Mouse (Mus musculus): ENCODE results near the gene Kif13a. TPM values are rescaled to one million over a fixed set of nuclear protein-coding genes. Genes with fewer than 3 reads are reported as not detected.

Kif13a gene
- total and polyA plus RNA-seq, 3 experiments, result 1.2 to 1.7 TPM; not detected in 1

DNA sequence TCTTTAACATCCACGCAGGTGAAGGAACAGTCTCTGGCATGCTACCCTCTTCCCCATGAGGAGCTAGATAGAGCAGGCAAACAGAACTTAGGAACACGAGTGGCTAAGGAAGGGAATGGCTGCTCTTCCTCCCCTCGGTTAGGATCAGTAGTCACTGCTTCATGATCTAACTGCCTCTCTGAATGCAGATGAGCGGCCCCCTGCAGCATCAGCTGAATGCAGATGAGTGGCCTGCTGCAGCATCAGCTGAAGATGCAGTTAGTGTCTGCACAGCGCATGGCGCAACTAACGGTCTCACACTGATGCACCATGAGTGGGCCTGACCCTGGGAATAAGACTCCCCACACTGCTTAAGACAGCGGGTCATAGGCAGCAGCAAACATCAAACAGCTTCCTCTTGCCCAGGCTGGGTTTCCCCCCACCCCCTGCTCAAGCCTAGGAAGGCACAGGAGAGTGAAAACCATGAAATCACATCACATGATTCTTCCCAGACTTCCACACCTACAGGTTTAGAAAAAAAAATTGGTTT, 170.3 kb downstream of the Kif13a start:
- H3K36me3 ChIP-seq (ENCODE audit: control insufficient read depth in 1 of 2, insufficient read depth in 2 of 2, low read length in 2 of 2), result no peaks in the 10 kb centered on the region

DNA sequence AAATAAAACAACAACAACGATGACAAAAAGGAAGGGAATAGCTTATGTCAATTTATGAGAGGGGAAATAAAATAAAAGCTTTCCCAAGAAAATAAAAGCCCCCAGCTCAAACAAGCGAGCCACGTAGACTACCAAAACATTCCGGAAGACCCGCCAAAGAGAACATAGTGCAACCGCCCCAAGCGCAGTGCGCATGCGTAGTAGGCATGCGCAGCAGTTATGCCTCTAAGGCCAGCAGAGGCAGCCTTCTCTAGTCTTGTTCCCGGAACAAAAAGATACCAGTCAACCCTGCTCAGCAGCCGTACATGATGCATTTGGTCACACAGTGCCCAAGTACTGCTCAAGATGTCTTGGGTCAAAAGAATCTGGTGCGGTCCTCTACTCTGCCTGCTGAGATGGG, 171.0 kb downstream of the Kif13a start:
- H3K36me3 ChIP-seq (ENCODE audit: control insufficient read depth in 1 of 2, insufficient read depth in 2 of 2, low read length in 2 of 2), result no peaks in the 10 kb centered on the region
- H3K27ac ChIP-seq (ENCODE audit: control insufficient read depth, low read depth, low read length), result no peak overlapping the region
- DNase-seq (ENCODE audit: low read depth, low spot score), result no peak
- H3K9ac ChIP-seq (ENCODE audit: control insufficient read depth, low read depth, low read length, poor library complexity, severe bottlenecking), result no peak overlapping the region
- H3K4me3 ChIP-seq (ENCODE audit: control insufficient read depth in 1 of 2, insufficient read depth in 1 of 2, low read depth in 2 of 2, low read length in 2 of 2), result no peak overlapping the region
- H3K27me3 ChIP-seq (ENCODE audit: control insufficient read depth in 1 of 2, insufficient read depth in 2 of 2, low read length in 2 of 2), result no peaks in the 10 kb centered on the region
- H3K4me1 ChIP-seq (ENCODE audit: control insufficient read depth in 1 of 2, insufficient read depth in 2 of 2, low read length in 2 of 2), result no peaks in the 10 kb centered on the region
- TF ChIP-seq HCFC1 (IDR thresholded peaks at IDR 0.05; ENCODE audit: low read depth, low read length), result no peak
- no peak for TF ChIP-seq CHD1 (IDR thresholded peaks at IDR 0.05; ENCODE audit: low read depth, low read length)
- no peak for TF ChIP-seq MYB (IDR thresholded peaks at IDR 0.05; ENCODE audit: low read depth, low read length)
- no peak for TF ChIP-seq SIN3A (IDR thresholded peaks at IDR 0.05; ENCODE audit: low read length)
- TF ChIP-seq USF2 (IDR thresholded peaks at IDR 0.05; ENCODE audit: borderline replicate concordance in 1 of 2, insufficient read depth in 1 of 2, low read depth in 1 of 2, low read length in 2 of 2), result no peak
- no peak for TF ChIP-seq MAX (IDR thresholded peaks at IDR 0.05; ENCODE audit: low read length)
- no peak for TF ChIP-seq BHLHE40 (IDR thresholded peaks at IDR 0.05; ENCODE audit: borderline replicate concordance, low read depth, low read length)
- no peak for TF ChIP-seq NELFE (IDR thresholded peaks at IDR 0.05; ENCODE audit: low read depth, low read length)
- no peak for TF ChIP-seq ZKSCAN1 (IDR thresholded peaks at IDR 0.05; ENCODE audit: low read depth, low read length)
- no peak for TF ChIP-seq CHD2 (IDR thresholded peaks at IDR 0.05; ENCODE audit: low read length)
- no peak for TF ChIP-seq ZC3H11A (IDR thresholded peaks at IDR 0.05; ENCODE audit: low read depth, low read length)
- TF ChIP-seq POLR2A (IDR thresholded peaks at IDR 0.05; ENCODE audit: control insufficient read depth in 1 of 2, insufficient read depth in 1 of 2, low read depth in 1 of 2, low read length in 2 of 2, poor library complexity in 1 of 2), result no peak
- no peak for TF ChIP-seq RCOR1 (IDR thresholded peaks at IDR 0.05; ENCODE audit: low read depth, low read length)
- no peak for TF ChIP-seq ELF1 (IDR thresholded peaks at IDR 0.05; ENCODE audit: low read depth, low read length)
- no peak for TF ChIP-seq MAZ (IDR thresholded peaks at IDR 0.05; ENCODE audit: low read depth, low read length)
- no peak for TF ChIP-seq TAL1 (IDR thresholded peaks at IDR 0.05; ENCODE audit: low read length)
- TF ChIP-seq E2F4 (IDR thresholded peaks at IDR 0.05; ENCODE audit: borderline replicate concordance, low read depth, low read length), result no peak
- TF ChIP-seq TCF12 (IDR thresholded peaks at IDR 0.05; ENCODE audit: low read depth, low read length), result no peak
- no peak for TF ChIP-seq ZNF384 (IDR thresholded peaks at IDR 0.05; ENCODE audit: low read depth, low read length)
- no peak for TF ChIP-seq NRF1 (IDR thresholded peaks at IDR 0.05; ENCODE audit: insufficient read depth, low read depth, low read length, poor library complexity, severe bottlenecking)
- H3K9me3 ChIP-seq (replicated peaks; ENCODE audit: insufficient read depth, low read length), result no peaks in the 10 kb centered on the region
- H3K79me2 ChIP-seq (ENCODE audit: control insufficient read depth, insufficient read depth, low read length, poor library complexity), result no peaks in the 10 kb centered on the region

More for the DNA sequence above, 170.3 kb downstream of the Kif13a start:
- DNase-seq (ENCODE audit: low read depth, low spot score), result no peak
- H3K27me3 ChIP-seq (ENCODE audit: control insufficient read depth in 1 of 2, insufficient read depth in 2 of 2, low read length in 2 of 2), result no peaks in the 10 kb centered on the region
- H3K9me3 ChIP-seq (replicated peaks; ENCODE audit: insufficient read depth, low read length), result no peaks in the 10 kb centered on the region
- no peaks in the 10 kb centered on the region for H3K79me2 ChIP-seq (ENCODE audit: control insufficient read depth, insufficient read depth, low read length, poor library complexity)
- H3K9ac ChIP-seq (ENCODE audit: control insufficient read depth, low read depth, low read length, poor library complexity, severe bottlenecking), result no peak overlapping the region
- no peak overlapping the region for H3K27ac ChIP-seq (ENCODE audit: control insufficient read depth, low read depth, low read length)
- TF ChIP-seq MAFK (IDR thresholded peaks at IDR 0.05; ENCODE audit: borderline replicate concordance, low read depth, low read length), result no peak
- TF ChIP-seq CTCF (IDR thresholded peaks at IDR 0.05 in 2 of 3, conservative IDR thresholded peaks at IDR 0.05 in 1 of 3; ENCODE audit: control insufficient read depth in 1 of 3, insufficient read depth in 1 of 3, low read depth in 2 of 3, low read length in 3 of 3, poor library complexity in 1 of 3, severe bottlenecking in 1 of 3), result no peak
- no peak for TF ChIP-seq SMC3 (IDR thresholded peaks at IDR 0.05; ENCODE audit: low read depth, low read length)
- no peak for TF ChIP-seq NRF1 (IDR thresholded peaks at IDR 0.05; ENCODE audit: insufficient read depth, low read depth, low read length, poor library complexity, severe bottlenecking)
- no peaks in the 10 kb centered on the region for H3K4me1 ChIP-seq (ENCODE audit: control insufficient read depth in 1 of 2, insufficient read depth in 2 of 2, low read length in 2 of 2)
- H3K4me3 ChIP-seq (ENCODE audit: control insufficient read depth in 1 of 2, insufficient read depth in 1 of 2, low read depth in 2 of 2, low read length in 2 of 2), result no peak overlapping the region

Measured in MEL (cell line).